Mouse (Mus musculus) intestine, postnatal 0 days (tissue): ENCODE data around the gene Mylip. TPM values are rescaled to one million over a fixed set of nuclear protein-coding genes. Genes with fewer than 3 reads are reported as not detected.

Experiments
- ATAC-seq: fragments of 200-750 bp; cut with Nextera tagmentation; 2 replicates; pipeline ENCODE4 v1.8.0; 2017; ENCODE audit warnings: mild to moderate bottlenecking, moderate TSS enrichment, moderate library complexity
- H3K27ac ChIP-seq: fragments of 300-500 bp; sonication (generic); 2 replicates; pipeline ENCODE4 v1.5.1; 2014; ENCODE audit warnings: mild to moderate bottlenecking, low read depth, low read length, moderate library complexity
- H3K27me3 ChIP-seq: fragments of 300-500 bp; sonication (generic); replicated peaks from 2 replicates; pipeline ENCODE4 v1.6.1; 2014; ENCODE audit warnings: low read length, mixed read lengths; ENCODE audit not compliant: control insufficient read depth, insufficient read depth
- H3K36me3 ChIP-seq: fragments of 300-500 bp; sonication (generic); 2 replicates; pipeline ENCODE4 v1.6.1; 2014; ENCODE audit warnings: mild to moderate bottlenecking, moderate library complexity; ENCODE audit not compliant: control insufficient read depth, insufficient read depth
- H3K4me1 ChIP-seq: fragments of 300-500 bp; sonication (generic); replicated peaks from 2 replicates; pipeline ENCODE4 v1.6.1; 2014; ENCODE audit warnings: antibody characterized with exemption, low read length, mixed read lengths; ENCODE audit not compliant: control insufficient read depth, insufficient read depth
- H3K4me2 ChIP-seq: fragments of 300-500 bp; sonication (generic); replicated peaks from 2 replicates; pipeline ENCODE4 v1.6.1; 2014; ENCODE audit warnings: low read depth, mild to moderate bottlenecking, moderate library complexity
- H3K4me3 ChIP-seq: fragments of 300-500 bp; sonication (generic); 2 replicates; pipeline ENCODE4 v1.5.1; 2014; ENCODE audit warnings: low read depth, low read length
- H3K9ac ChIP-seq: fragments of 300-500 bp; sonication (generic); 2 replicates; pipeline ENCODE4 v1.6.1; 2014; ENCODE audit warnings: mild to moderate bottlenecking, low read depth, low read length
- H3K9me3 ChIP-seq: fragments of 300-500 bp; sonication (generic); 2 replicates; pipeline ENCODE4 v1.6.1; 2016; ENCODE audit warnings: mixed run types; ENCODE audit not compliant: control insufficient read depth
- CTCF ChIP-seq: sonication (generic); IDR thresholded peaks from 2 replicates; pipeline ENCODE4 v1.5.1; 2016; ENCODE audit warnings: low read depth, mild to moderate bottlenecking, control low read depth, antibody characterized with exemption, moderate library complexity
- WGBS: fragments of 180-500 bp; shearing (Covaris S2); extraction: QIAGEN DNeasy Blood & Tissue Kit; methylation state at CpG from one replicate; pipeline ENCODE4 v1.1.7; 2014; 5-methylcytosine and 5-hydroxymethylcytosine counted together
- polyA plus RNA-seq: library from polyadenylated mRNA; unstranded; fragments of >200 nt; fragmentation: Nextera tagmentation; extraction: Ambion mirVana; gene quantifications from 2 replicates; pipeline ENCODE4 v1.2.1, GENCODE M21; 2015

The Mylip gene
- polyA plus RNA-seq, 1 experiment from 2014 or later = 2.1 TPM

- no peaks in the 10 kb centered on the region for H3K27me3 ChIP-seq
- no peak overlapping the region for H3K9ac ChIP-seq
- H3K4me1 ChIP-seq = no peaks in the 10 kb centered on the region
- no peak overlapping the region for H3K4me3 ChIP-seq
- H3K27ac ChIP-seq = no peak overlapping the region
- WGBS = 94% methylated on average over 6 of the region's 6 CpGs
- peaks cover 50% of the 10 kb centered on the region for H3K36me3 ChIP-seq
- H3K9me3 ChIP-seq = no peaks in the 10 kb centered on the region
- no peak for ATAC-seq
- no peak for TF ChIP-seq CTCF
- H3K4me2 ChIP-seq = no peak overlapping the region
These were observed 15.8 kb downstream of the Mylip start for GRCm38 (mm10) chr13:45405194-45405810.

GRCm38 (mm10) chr13:45406289-45406688 is 16.7 kb downstream of the Mylip start:
- Histone ChIP-seq H3K9me3 (no peaks in the 10 kb centered on the region), H3K9ac (no peak overlapping the region), H3K36me3 (peaks cover 52% of the 10 kb centered on the region), H3K4me2 (no peak overlapping the region), H3K4me3 (no peak overlapping the region), H3K27ac (no peak overlapping the region), H3K27me3 (no peaks in the 10 kb centered on the region), H3K4me1 (no peaks in the 10 kb centered on the region)
- WGBS = 94% methylated on average over 11 of the region's 11 CpGs
- ATAC-seq = no peak
- no peak for TF ChIP-seq CTCF

- Histone ChIP-seq H3K36me3 (peaks cover 52% of the 10 kb centered on the region), H3K4me2 (no peak overlapping the region), H3K9ac (no peak overlapping the region), H3K4me3 (no peak overlapping the region), H3K27me3 (no peaks in the 10 kb centered on the region), H3K27ac (no peak overlapping the region), H3K9me3 (no peaks in the 10 kb centered on the region), H3K4me1 (no peaks in the 10 kb centered on the region)
- TF ChIP-seq CTCF = no peak
- WGBS = 48% methylated on average over 6 of the region's 6 CpGs
- no peak for ATAC-seq
These were observed 17.2 kb downstream of the Mylip start for GRCm38 (mm10) chr13:45406703-45407102.

GRCm38 (mm10) chr13:45410936-45411335 is 21.4 kb downstream of the Mylip start:
- Histone ChIP-seq H3K4me3 (no peak overlapping the region), H3K9ac (no peak overlapping the region), H3K27ac (no peak overlapping the region), H3K9me3 (no peaks in the 10 kb centered on the region), H3K36me3 (peaks cover 48% of the 10 kb centered on the region), H3K4me2 (no peak overlapping the region), H3K4me1 (no peaks in the 10 kb centered on the region), H3K27me3 (no peaks in the 10 kb centered on the region)
- 69% methylated on average over 4 of the region's 4 CpGs for WGBS
- no peak for ATAC-seq
- TF ChIP-seq CTCF = no peak

- WGBS = 92% methylated on average over 1 of the region's 1 CpGs
- Histone ChIP-seq H3K27ac (no peak overlapping the region), H3K4me2 (no peak overlapping the region), H3K27me3 (no peaks in the 10 kb centered on the region), H3K9ac (no peak overlapping the region), H3K36me3 (peaks cover 27% of the 10 kb centered on the region), H3K4me1 (no peaks in the 10 kb centered on the region), H3K4me3 (no peak overlapping the region), H3K9me3 (no peaks in the 10 kb centered on the region)
- TF ChIP-seq CTCF = peak; percentile 10; the same call in 1 of the 2 replicates
- ATAC-seq = no peak
These were observed 23.5 kb downstream of the Mylip start for GRCm38 (mm10) chr13:45413066-45413465.

GRCm38 (mm10) chr13:45414031-45414430 is 24.5 kb downstream of the Mylip start:
- Histone ChIP-seq H3K36me3 (peaks cover 18% of the 10 kb centered on the region), H3K4me2 (no peak overlapping the region), H3K27me3 (no peaks in the 10 kb centered on the region), H3K9ac (no peak overlapping the region), H3K9me3 (no peaks in the 10 kb centered on the region), H3K4me1 (no peaks in the 10 kb centered on the region), H3K4me3 (no peak overlapping the region), H3K27ac (no peak overlapping the region)
- TF ChIP-seq CTCF = no peak
- 65% methylated on average over 9 of the region's 9 CpGs for WGBS
- no peak for ATAC-seq
